Mouse (Mus musculus) ES-Bruce4 (cell line): ENCODE measurements around the gene Clec3b.

ENCODE experiments used
- CTCF ChIP-seq: IDR thresholded peaks from one replicate; pipeline ENCODE4 v1.8.1; 2011; ENCODE audit warnings: low read depth, low read length
- EP300 ChIP-seq: IDR thresholded peaks from 2 replicates; pipeline ENCODE4 v1.6.1; 2011; ENCODE audit warnings: low read depth, low read length; ENCODE audit not compliant: insufficient read depth
- POLR2A ChIP-seq: IDR thresholded peaks from one replicate; pipeline ENCODE4 v1.8.1; 2011; ENCODE audit warnings: low read length; ENCODE audit not compliant: insufficient read depth

DNA sequence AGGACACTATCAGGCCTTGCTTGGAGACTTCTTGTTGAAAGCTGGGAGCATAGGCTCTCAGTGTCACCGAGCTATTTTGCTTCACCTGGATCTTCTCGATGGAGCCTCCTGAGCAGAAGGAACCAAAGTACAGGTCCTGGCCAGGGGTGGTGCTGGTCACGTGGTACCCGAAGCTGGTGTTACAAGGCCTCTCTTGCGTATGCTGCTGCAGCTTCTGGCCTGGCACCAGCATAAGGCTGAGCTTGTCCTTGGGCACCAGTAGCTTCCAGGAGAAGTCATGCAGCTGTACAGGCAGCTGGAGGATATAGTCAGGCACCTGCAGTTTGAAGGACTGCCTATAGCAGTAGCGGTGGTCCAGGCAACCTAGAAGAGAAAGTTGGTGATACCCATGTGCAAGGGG is 29.3 kb downstream of the Clec3b start:
- TF ChIP-seq CTCF, result no peak
- no peak for TF ChIP-seq POLR2A
- no peak for TF ChIP-seq EP300
